Mouse (Mus musculus) bone marrow macrophage, adult 2 months (primary cell): ENCODE data around the gene Cubn.

Source experiments
- CTCF ChIP-seq: IDR thresholded peaks from 2 replicates; pipeline ENCODE4 v1.5.1; 2012; ENCODE audit warnings: low read depth, mild to moderate bottlenecking, low read length, moderate library complexity
- POLR2A ChIP-seq: IDR thresholded peaks from 2 replicates; pipeline ENCODE4 v1.6.1; 2012; ENCODE audit warnings: mild to moderate bottlenecking, low read depth, low read length, borderline replicate concordance

GRCm38 (mm10) chr2:13480744-13481143 is 10.9 kb downstream of the Cubn start:
- TF ChIP-seq POLR2A (no peak), CTCF (no peak)
